In the genomic region with DNA sequence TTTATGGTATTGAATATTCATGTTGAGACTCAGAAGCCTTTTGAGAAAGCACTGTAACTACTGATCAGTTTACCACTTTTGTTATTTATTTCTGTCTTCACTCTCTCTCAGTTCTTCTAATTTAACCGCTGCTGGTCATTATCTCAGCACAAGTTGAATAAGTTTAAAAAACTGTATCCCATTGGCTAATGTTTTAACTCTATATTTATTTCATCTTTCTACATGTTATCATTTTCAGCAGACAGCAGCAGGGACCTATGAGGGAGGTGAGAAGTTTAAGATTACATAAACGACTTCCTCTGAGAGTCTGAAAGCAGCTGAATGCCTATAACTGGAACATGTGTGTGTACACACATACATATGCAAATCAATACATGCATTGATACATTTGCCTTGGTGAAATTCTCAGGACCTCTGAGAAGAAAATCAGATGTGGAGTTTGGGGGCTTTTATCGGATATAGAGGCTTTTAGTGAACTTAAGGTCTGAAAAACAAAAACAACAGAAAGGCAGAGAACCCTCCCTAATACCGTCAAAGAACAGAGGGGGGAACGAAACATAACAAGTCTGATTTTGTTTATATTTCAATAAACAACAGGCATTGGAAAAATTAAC, we compare ENCODE assay signal across 21 mouse cellular contexts.
"Had no signal": no experiment of that assay in that cellular context is flagged by ENCODE, and none has a peak within 500 bp of the region (broad histone marks: within the 10 kb centered on the region; RNA-seq: fewer than 3 reads in every experiment).

No protein-coding gene starts in this region.

- H3K36me3 ChIP-seq: limb, embryonic 10.5 days; limb, embryonic 13.5 days; liver, embryonic 12.5 days; liver, embryonic 15.5 days; midbrain, embryonic 12.5 days; midbrain, embryonic 15.5 days; neural tube, embryonic 12.5 days; neural tube, embryonic 15.5 days had no signal

- H3K9ac ChIP-seq: limb, embryonic 13.5 days; liver, embryonic 12.5 days; liver, embryonic 15.5 days; midbrain, embryonic 12.5 days; midbrain, embryonic 15.5 days; neural tube, embryonic 12.5 days; neural tube, embryonic 15.5 days had no signal

- DNase-seq: kidney, adult 18-20 months; kidney, adult 9 months; kidney, postnatal 25 days; layer of hippocampus, adult 9-11 months; liver; right cerebral cortex, adult 18-20 months; right cerebral cortex, postnatal 14 days; right cerebral cortex, postnatal 4 days; thymus, adult 2 months; thymus, postnatal 4 days had no signal

- H3K9me3 ChIP-seq: limb, embryonic 10.5 days; limb, embryonic 13.5 days; liver, embryonic 12.5 days; liver, embryonic 15.5 days; midbrain, embryonic 12.5 days; midbrain, embryonic 15.5 days; neural tube, embryonic 12.5 days; neural tube, embryonic 15.5 days had no signal

- H3K27me3 ChIP-seq: liver, embryonic 12.5 days; liver, embryonic 15.5 days; midbrain, embryonic 12.5 days; midbrain, embryonic 15.5 days; neural tube, embryonic 12.5 days; neural tube, embryonic 15.5 days had no signal

- ATAC-seq: liver, embryonic 12.5 days; lung, postnatal 0 days; midbrain, embryonic 15.5 days had no signal

- H3K27ac ChIP-seq: layer of hippocampus, adult 2 months; limb, embryonic 10.5 days; limb, embryonic 13.5 days; liver, embryonic 12.5 days; liver, embryonic 15.5 days; midbrain, embryonic 12.5 days; midbrain, embryonic 15.5 days; neural tube, embryonic 12.5 days; neural tube, embryonic 15.5 days; stomach, postnatal 0 days had no signal

- H3K4me3 ChIP-seq: layer of hippocampus, adult 2 months; limb, embryonic 10.5 days; limb, embryonic 13.5 days; liver, embryonic 12.5 days; liver, embryonic 15.5 days; midbrain, embryonic 12.5 days; midbrain, embryonic 15.5 days; neural tube, embryonic 12.5 days; neural tube, embryonic 15.5 days had no signal

- H3K4me1 ChIP-seq: limb, embryonic 10.5 days; liver, embryonic 12.5 days; liver, embryonic 15.5 days; midbrain, embryonic 12.5 days; midbrain, embryonic 15.5 days; neural tube, embryonic 12.5 days; neural tube, embryonic 15.5 days had no signal

- H3K4me2 ChIP-seq: limb, embryonic 13.5 days; liver, embryonic 12.5 days; liver, embryonic 15.5 days; midbrain, embryonic 12.5 days; midbrain, embryonic 15.5 days; neural tube, embryonic 12.5 days; neural tube, embryonic 15.5 days had no signal
